Mouse (Mus musculus) spleen, postnatal 14 days (tissue): Measurements from ENCODE around the gene Kbtbd4.

ENCODE experiments used
- DNase-seq, 2 experiments: peaks; one replicate each; pipeline ENCODE4 v3.0.0; 2021 to 2022; ENCODE audit warnings: low spot score in 2 of 2

The Kbtbd4 gene

DNA sequence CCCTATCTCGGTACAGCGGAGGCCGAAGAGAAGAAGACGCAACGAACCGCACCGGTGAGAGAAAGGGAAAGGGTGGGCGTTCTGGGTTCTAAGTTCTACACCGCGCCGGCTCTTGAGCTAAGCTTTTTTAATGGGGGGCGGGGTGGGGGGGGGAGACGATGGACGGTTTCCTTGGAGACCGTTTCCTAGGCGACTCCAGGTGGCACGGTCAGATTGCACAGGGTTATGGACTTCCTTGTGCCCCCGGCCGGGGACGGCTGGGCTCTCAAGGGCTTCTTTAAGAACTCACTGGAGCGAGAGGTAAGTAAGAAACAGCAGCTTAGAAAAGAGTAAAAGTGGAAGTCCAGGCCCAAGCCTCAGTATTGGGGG is 300 bp downstream of the Kbtbd4 start:
- no peak for DNase-seq

GRCm38 (mm10) chr2:90906721-90907120 is 2.2 kb downstream of the Kbtbd4 start:
- no peak for DNase-seq

- DNase-seq: no peak
Observed at GRCm38 (mm10) chr2:90910861-90911260, 6.3 kb downstream of the Kbtbd4 start.

DNA sequence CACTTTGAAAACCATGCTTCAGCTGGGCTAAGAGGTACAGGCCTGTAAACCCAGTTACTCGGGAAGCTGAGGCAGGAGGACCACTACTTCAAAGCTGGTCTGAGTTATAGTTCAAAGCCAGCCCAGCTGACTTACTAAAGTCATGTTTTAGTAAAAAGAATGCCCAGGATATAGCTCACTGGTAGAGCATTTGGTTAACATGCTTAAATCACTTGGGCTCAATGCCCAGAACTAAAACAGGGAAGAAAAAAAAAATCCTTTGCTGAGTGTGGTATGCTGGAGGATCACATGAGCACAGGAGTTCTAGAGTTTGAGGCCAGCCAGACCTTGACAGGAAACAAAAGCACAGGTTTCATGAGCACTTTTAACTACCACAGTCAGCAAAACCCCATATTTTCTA is 7.1 kb downstream of the Kbtbd4 start:
- DNase-seq: no peak

- no peak for DNase-seq
Observed at GRCm38 (mm10) chr2:90913671-90914070, 9.1 kb downstream of the Kbtbd4 start.

GRCm38 (mm10) chr2:90915516-90915915 is 11.0 kb downstream of the Kbtbd4 start:
- DNase-seq: no peak

DNA sequence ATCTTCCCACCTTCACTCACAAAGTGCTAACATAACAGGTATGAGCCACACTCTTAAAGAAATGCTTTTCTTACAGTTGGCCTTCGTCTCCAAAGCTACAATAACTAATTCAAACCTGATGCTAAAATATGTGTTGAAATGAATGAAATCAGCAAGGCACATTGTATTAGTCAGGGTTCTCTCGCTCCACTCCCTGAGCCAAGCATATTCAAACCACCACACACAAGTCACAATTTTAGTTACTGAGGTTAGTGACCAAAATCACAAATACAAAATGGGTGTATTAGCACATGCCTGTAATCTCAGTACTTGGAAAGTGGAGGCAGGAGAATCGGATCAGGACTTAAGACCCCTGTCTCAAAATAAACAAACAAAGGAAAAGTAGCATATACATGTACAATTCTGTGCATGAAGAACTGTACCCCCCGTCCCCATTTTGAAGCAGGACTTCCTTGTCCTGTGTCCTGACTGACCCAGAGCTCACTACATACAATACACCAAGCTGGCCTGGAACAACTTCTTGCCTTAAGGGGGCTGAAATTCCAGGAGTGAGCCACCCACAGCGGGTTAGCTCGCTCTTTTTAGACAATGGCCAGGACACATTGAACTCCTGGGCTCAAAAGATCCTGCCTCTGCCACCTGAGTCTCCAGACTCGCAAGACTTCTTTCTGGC is 12.2 kb downstream of the Kbtbd4 start:
- DNase-seq: no peak

- DNase-seq: peak; percentile 49 to 54
Observed at GRCm38 (mm10) chr2:90917233-90917998, 12.9 kb downstream of the Kbtbd4 start.

DNA sequence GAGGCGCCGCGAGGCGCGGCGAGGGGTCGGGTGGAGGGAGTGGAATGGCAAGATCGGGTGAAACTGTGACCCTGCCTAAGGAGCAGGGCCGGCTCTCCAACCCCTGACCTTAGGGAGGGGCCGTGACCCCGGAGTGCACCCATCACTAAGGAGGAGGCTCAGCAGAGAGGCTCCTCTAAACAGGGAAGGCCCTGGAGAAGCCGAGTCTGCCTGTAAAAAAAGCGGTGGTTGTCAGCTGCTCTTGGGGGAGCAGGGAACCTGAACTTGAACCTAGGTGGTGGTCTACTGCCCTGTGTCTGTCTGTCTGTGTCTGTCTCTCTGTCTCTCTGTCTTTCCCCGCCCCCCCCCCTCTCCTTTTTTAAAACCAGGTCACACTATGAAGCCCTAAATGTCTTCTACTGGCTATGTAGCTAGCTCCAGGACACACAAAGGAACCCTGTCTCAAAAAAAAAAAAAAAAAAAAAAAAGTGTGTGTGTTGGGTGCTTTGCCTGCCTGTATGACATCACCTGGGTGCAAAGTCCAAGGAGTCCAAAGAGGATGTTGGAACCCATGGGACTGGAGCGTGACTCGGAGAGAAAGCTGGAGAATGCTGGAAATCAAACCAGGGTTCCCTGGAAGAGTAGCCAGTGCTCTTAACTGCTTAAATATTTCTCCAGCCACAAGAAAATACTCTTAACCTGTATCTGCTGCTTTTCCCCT is 13.6 kb downstream of the Kbtbd4 start:
- no peak for DNase-seq

DNA sequence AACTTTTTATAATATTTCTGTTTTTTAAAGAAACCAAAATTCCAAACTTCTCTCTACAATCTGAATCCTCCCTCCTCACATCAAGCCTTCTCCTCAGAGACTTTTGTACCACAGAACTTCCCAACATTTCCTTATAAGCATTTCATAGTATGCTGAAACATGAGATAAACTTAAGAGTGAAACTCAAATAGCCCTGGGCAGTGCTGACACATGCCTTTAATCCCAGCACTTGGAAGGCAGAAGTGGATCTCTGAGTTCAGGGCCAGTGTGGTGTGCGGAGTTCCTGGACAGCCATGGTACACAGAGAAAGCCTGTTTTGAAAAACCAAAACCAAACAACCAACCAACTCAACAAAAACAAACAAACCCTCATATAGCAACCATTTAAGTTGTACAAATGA is 16.6 kb downstream of the Kbtbd4 start:
- no peak for DNase-seq

DNA sequence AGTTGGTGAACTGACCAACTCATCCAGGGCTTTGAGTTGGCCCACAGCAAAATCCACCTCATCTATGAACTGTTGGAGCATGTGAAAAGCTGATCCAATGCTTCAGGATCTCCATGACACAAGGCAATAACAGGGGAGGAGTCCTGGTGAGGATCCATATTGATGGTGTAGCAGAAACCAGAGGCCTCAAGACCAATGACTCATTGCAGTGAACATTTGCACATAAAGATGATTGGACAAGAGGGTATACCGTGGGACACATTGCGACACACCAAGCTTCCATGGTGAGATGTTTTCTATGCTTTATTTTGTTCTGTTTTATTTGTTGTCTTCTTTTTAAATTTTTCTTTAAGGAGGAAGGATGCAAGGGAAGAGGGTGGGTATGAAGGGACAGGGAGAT is 18.1 kb downstream of the Kbtbd4 start:
- DNase-seq: no peak

- no peak for DNase-seq
Observed at GRCm38 (mm10) chr2:90928566-90928965, 24.0 kb downstream of the Kbtbd4 start.

- no peak for DNase-seq
Observed at GRCm38 (mm10) chr2:90931829-90932228, 27.3 kb downstream of the Kbtbd4 start.

DNA sequence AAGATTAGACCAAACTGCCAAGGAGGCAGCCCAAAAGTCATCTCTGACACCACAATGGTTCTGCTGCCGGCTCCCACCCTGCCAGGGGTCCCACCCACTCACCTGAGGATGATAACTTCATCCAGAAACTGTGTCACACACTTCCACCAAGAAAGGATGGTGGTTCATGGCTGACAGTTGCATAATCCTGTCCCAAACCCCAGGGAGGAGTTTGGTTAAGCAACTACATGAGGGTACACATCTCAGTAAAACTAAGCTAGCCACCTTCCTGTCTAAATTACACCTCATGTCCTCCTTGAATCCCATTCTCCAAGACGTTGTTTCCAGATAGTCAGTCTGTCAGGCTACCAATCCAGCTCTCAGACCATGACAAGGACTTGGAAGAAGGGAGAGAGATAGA is 27.7 kb downstream of the Kbtbd4 start:
- DNase-seq: no peak

DNA sequence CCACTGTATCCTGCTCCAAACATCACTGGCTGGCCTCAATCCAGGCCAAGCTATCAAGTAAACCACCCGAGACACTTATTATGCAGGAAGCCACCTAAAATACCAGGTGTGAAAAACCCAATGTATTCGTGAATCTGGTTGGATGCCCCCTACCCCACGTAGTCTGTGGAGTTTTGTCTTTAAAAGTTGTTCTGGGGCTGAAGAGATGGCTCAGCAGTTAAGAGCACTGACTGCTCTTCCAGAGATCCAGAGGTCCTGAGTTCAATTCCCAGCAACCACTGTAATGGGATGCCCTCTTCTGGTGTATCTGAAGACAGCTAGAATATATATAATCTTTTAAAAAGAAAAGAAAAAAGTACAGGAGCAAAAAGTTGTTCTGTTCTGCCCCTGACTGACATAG is 33.8 kb downstream of the Kbtbd4 start:
- DNase-seq: no peak

- no peak for DNase-seq
Observed at GRCm38 (mm10) chr2:90939750-90940149, 35.2 kb downstream of the Kbtbd4 start.

GRCm38 (mm10) chr2:90940233-90941229 is 36.0 kb downstream of the Kbtbd4 start, which contains the start of gene Celf1:
Celf1 (plus strand) TSS chr2:90940382.
- peak; percentile 69 to 80 for DNase-seq

- no peak for DNase-seq
Observed at GRCm38 (mm10) chr2:90941744-90942143, 37.2 kb downstream of the Kbtbd4 start.

- DNase-seq: no peak
Observed at GRCm38 (mm10) chr2:90950149-90950548, 45.6 kb downstream of the Kbtbd4 start.

DNA sequence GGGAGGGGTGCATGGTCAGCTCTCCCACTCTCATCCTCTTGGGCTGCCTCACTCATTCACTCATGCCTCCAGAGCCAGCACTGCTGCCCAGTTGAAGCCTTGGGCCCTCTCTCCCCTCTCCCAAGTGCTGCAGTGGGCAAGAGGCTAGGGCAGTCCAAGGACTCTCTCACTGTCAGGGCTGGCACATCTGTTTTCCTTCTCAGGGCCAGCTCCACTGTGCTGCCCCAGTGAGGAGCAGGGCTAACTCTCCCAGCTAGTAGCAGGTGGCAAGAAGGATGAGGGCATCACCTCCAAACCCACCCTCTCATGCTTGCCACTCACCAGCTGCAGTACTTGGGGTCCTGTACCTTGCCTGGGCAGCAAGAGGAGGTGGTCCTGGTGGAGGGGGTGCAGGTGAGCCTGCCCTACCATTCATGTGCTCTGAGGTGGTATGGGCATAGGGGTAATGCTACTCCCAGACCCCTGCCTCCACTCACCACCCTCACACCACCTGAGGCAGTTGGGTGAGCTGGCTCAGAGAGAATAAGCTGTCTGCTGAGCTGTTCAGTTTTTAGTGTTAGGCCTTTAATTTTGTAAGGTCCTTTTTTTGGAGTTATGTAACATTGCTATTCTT is 46.1 kb downstream of the Kbtbd4 start:
- no peak for DNase-seq

DNA sequence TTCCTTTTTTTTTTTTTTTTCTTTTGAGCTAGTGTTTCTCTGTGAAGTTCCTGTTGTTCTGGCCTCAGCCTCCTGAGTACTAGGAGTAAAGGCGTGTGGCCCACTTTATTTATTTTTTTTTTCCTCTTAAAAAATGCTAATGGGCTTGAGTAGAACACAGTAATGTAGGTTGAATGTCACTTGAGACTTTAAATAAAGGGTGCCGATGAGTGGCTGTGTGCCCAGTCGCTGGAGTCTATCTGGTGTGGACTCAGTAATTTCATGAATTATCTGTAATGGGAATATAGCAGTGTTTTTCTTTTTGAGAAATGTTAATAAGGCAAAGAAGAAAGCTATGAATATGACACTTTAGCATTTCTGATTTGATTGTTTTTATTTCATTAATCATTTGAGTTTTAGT is 48.9 kb downstream of the Kbtbd4 start:
- DNase-seq: no peak
